Mouse (Mus musculus) c-Kit-negative CD71-positive TER-119-positive erythroid progenitor cells, embryonic 14.5 days (primary cell): ENCODE results near the gene Zfp663.

Experiments used
- DNase-seq: peaks from one replicate; pipeline ENCODE4 v3.0.0-alpha.2; 2013; ENCODE audit warnings: low read depth, low spot score

Zfp663 gene

GRCm38 (mm10) chr2:165370348-165370747 lies 1.8 kb upstream of the Zfp663 start:
- DNase-seq = no peak

DNA sequence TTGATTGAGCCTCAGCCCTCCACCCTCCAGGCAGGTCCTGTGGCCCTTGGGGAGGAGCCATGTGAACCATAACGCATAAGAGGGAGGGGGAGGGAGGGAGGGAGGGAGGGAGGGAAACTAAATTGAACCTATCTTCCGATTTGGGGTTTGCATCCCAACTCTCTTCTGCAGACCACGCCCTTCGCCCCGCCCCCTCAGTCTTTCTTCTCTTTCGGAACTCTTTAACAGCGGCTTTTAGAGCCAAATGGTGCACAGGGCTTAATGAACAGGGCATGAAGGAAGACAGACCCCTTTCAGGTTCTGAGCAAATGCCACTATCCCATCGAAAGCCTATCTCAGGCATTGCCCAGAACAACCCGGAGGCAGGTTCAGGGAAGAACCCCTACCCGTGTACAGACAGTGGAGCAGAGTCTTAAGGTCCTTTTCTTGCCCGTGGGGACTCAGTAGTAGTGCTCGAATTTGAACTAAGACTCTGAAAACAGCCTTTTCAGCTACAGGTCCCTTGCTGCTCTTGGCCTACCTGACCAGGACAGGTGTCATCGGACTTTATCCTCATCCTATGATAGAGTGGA lies 575 bp downstream of the Zfp663 start:
- no peak for DNase-seq

- no peak for DNase-seq
Measured at GRCm38 (mm10) chr2:165367047-165367520, 1.4 kb downstream of the Zfp663 start.

DNA sequence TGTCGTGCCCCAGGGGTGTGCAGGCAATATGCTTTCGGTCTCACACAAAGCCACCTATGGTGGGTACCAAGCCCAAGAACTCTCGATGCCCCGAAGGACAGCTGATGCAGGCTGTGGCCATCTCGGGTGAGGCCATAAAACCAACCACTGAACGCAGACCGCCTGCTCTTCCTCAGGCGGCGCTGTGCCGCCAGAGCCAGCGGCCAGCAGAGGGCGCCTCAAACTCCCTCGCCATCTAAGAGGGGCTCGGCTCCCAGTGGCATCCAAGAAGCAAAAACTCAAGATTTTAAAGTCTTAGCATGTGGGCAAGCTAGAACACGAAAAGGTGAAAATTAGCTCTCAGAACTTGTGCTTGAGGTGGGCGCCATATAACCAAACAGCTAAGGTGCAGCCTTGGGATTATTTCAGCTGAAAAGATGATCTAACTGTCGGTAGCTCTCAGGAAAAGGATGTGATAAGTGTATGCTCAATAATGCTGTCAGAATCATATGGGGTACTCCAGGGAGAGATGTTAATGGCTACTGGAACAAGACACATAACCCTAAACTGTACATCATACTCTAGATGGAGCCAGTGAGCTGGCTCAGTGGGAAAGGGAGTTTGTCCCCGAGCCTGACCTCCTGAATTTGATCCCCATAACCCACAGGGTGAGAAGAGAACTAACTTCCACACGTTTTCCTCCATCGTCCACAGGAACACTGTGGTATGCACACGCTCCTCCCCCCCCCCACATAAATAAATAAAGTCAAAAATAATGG lies 4.0 kb downstream of the Zfp663 start:
- no peak for DNase-seq

GRCm38 (mm10) chr2:165363282-165363681 lies 5.2 kb downstream of the Zfp663 start:
- DNase-seq = no peak

DNA sequence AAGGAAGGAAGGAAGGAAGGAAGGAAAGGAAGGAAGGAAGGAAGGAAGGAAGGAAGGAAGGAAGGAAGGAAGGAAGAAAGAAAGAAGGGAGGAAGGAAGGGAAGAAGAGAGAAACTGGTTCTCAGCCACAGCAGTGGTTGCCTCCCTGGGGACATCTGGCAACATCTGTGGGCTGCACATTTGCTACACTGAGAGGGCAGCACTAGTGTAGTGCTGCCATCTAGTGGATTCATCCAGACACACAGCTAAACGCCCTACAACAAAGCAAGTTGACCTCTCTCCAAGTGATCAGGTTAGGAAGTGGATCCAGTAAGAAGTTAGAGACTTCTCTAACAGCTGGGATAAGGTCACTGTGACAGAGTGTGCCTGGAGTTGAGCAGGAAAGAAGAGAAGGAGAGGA lies 7.7 kb downstream of the Zfp663 start:
- DNase-seq = no peak

DNA sequence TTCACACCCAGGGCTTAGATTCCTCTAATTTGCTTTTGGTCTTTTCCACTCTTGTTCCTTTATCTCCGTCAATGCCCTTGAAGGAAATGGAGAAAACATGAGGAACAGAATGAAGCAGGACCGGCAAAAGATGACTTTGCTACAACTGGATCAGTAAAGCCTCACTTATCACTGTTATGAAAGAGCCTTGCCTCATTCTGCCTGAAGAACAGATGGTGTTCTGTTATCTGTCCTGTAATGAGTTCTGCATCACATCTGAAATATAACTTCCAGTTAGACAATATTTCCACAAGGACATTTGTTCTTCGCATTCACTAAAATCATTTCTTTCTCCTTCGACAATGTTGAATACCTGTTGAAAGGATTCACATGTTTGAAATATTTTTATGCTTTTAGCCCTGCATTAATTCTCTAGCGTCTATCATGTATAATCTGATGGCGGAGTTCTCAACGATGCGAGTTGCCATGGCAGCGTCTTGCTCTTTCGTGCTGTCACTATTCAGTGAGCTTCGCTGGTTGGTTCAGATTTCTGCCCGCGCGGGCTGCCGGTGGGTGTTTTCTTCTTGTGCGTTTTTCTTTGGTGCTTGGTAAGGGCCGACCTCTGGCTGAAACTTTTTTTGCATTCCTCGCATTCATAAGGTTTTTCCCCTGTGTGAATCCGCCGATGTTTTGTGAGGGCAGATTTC lies 16.6 kb downstream of the Zfp663 start:
- no peak for DNase-seq

DNA sequence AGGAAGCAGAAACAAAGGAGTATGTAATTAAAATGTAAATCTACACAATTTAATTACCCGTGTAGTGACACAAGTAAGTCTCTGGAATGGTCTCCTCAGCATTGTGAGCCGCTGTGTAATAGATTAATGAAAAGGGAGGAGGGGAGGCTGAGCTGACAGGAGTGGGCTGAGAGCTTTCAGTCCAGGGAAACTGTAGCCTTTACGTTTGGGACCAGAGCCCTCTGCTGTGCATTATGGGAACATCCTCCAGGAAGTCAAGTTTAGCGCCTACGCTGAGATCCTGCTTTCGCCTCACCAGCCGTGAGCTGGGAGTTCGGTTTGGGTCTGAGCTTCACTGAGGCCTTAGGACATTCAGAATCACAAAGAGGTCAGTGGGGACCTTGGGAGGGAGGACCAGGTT lies 19.1 kb downstream of the Zfp663 start:
- no peak for DNase-seq

GRCm38 (mm10) chr2:165346180-165346579 lies 22.3 kb downstream of the Zfp663 start:
- DNase-seq = no peak

DNA sequence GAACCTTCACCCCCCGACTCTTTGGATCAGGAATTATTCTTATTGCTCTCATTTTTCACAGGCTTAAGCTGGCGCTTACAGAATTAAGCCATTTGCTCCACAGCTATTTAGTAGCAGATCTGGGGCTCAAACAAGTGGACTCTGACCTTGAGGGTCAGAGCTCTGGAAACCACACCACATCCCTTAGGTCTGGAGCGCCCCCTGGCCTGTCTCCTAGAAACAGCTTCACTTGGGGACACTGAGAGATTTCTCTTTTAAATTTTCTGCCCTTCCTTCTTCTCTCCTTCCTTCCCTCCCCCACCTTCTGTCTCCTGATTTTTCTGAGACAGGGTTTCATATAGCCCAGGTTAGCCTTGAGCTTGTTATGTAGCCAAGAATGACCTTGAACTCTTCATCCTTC lies 31.3 kb downstream of the Zfp663 start:
- no peak for DNase-seq

DNA sequence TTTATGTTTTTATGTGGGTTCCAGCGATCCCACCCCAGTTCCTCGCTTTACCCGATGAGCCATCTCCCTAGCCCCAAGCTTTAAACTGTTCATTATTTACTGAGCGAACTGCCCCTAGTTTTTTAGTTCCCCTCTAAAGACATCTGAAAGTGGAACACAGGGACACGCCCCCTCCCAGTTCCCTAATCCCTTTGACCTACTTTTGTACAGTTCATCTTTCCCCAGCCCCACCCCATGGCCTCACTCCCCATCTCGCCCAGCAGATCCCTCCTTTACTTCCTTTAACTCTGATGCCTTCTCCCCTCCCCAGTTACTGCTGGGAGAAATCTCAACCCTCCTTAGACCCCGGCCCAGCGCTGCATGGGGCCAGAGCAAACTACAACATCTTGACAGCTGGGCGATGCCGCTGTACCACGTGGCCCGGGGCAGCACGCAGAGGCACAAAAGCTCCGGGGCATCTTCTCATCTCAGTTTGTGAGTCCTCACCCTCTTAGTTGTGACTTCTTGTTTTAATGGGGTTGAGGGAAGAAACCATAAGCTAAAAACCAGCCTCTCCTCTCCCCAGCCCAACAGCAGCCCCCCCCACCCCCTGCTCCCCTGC lies 35.8 kb downstream of the Zfp663 start:
- DNase-seq = no peak

DNA sequence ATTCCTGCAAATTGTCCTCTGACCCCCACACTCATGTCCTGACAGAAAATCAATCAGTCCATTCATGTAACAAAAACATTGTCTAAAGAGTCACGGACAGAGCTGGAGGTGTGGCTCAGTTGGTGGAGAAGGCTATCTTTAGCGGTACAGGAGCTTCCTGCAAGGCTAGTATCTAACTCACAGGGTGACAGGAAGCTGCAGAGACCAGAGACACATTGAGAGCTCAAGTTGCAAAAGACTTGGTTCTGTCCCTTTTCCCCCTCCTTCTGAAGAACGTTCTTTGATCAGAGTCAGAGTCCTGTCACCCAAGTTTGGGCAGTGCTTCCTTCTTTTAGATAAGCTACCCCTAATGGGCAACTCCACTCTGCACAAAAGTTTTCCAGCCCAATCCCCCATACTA lies 38.8 kb downstream of the Zfp663 start:
- no peak for DNase-seq

GRCm38 (mm10) chr2:165328746-165329145 lies 39.8 kb downstream of the Zfp663 start:
- no peak for DNase-seq

- DNase-seq = no peak
Measured at GRCm38 (mm10) chr2:165327386-165327785, 41.1 kb downstream of the Zfp663 start.

- peak; percentile 96 for DNase-seq
Measured at GRCm38 (mm10) chr2:165326304-165327190, 42.0 kb downstream of the Zfp663 start, which contains the start of gene Elmo2. TSS of gene Elmo2 (minus strand) at chr2:165326479.

GRCm38 (mm10) chr2:165325521-165326303 lies 42.8 kb downstream of the Zfp663 start:
- peak; percentile 17 for DNase-seq

- no peak for DNase-seq
Measured at GRCm38 (mm10) chr2:165323928-165324327, 44.6 kb downstream of the Zfp663 start.

DNA sequence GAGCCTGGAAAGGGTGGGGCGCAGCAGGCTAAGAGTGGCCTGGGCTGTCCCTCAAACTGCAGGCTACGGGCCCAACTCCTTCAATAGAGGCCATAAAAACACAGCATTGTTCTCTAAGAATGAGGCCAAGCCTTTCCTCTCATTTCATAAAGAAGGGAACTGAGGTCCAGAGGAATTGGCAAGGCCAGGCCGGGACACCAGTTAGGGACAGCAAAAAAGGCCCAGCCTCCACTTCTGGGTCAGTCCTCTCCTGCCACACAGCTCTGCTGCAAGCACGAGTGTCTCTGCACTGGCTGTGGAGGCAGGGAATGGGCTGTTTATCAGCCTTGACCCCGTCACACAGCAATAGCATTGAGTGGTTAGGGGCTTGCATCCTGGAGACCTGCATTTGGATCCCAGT lies 45.0 kb downstream of the Zfp663 start:
- DNase-seq = no peak

- no peak for DNase-seq
Measured at GRCm38 (mm10) chr2:165321981-165322735, 46.4 kb downstream of the Zfp663 start.
